Mouse (Mus musculus): ENCODE results near the gene Hdac1. TPM values are rescaled to one million over a fixed set of nuclear protein-coding genes. Genes with fewer than 3 reads are reported as not detected.

Gene Hdac1
- polyA plus RNA-seq, 1 experiment from 2014 or later = 74.7 TPM

GRCm38 (mm10) chr4:129518519-129518918 lies 24.0 kb downstream of the Hdac1 start:
- Histone ChIP-seq H3K9ac (ENCODE audit: low read depth, low read length) (no peak overlapping the region), H3K27me3 (ENCODE audit: control insufficient read depth, insufficient read depth, low read depth, low read length) (no peaks in the 10 kb centered on the region), H3K36me3 (ENCODE audit: control insufficient read depth, insufficient read depth, low read length) (peaks cover 34% of the 10 kb centered on the region), H3K4me1 (ENCODE audit: control insufficient read depth, insufficient read depth, low read length) (peaks cover 10% of the 10 kb centered on the region), H3K27ac (ENCODE audit: low read length) (no peak overlapping the region), H3K4me3 (ENCODE audit: low read depth, low read length) (no peak overlapping the region), H3K9me3 (replicated peaks; ENCODE audit: control insufficient read depth, low read length, poor library complexity, severe bottlenecking) (no peaks in the 10 kb centered on the region), H3K4me2 (ENCODE audit: low read length) (no peak overlapping the region)
- 92% methylated on average over 8 of the region's 8 CpGs for WGBS
- ATAC-seq = no peak

- Histone ChIP-seq H3K4me3 (ENCODE audit: low read depth, low read length) (no peak overlapping the region), H3K4me2 (ENCODE audit: low read length) (no peak overlapping the region), H3K27ac (ENCODE audit: low read length) (no peak overlapping the region), H3K9ac (ENCODE audit: low read depth, low read length) (no peak overlapping the region), H3K9me3 (replicated peaks; ENCODE audit: control insufficient read depth, low read length, poor library complexity, severe bottlenecking) (no peaks in the 10 kb centered on the region), H3K4me1 (ENCODE audit: control insufficient read depth, insufficient read depth, low read length) (peaks cover 10% of the 10 kb centered on the region), H3K27me3 (ENCODE audit: control insufficient read depth, insufficient read depth, low read depth, low read length) (no peaks in the 10 kb centered on the region), H3K36me3 (ENCODE audit: control insufficient read depth, insufficient read depth, low read length) (peaks cover 22% of the 10 kb centered on the region)
- no peak for ATAC-seq
- WGBS = 57% methylated on average over 2 of the region's 2 CpGs
Measured at GRCm38 (mm10) chr4:129516925-129517324, 25.6 kb downstream of the Hdac1 start.

- ATAC-seq = peak; percentile 53; the same call in 1 of the 2 replicates
- Histone ChIP-seq H3K36me3 (ENCODE audit: control insufficient read depth, insufficient read depth, low read length) (peaks cover 12% of the 10 kb centered on the region), H3K4me1 (ENCODE audit: control insufficient read depth, insufficient read depth, low read length) (peaks cover 10% of the 10 kb centered on the region), H3K4me2 (ENCODE audit: low read length) (peak overlapping the region; percentile 87), H3K27me3 (ENCODE audit: control insufficient read depth, insufficient read depth, low read depth, low read length) (no peaks in the 10 kb centered on the region), H3K27ac (ENCODE audit: low read length) (peak overlapping the region; percentile 99), H3K9ac (ENCODE audit: low read depth, low read length) (peak overlapping the region; percentile 100), H3K4me3 (ENCODE audit: low read depth, low read length) (peak overlapping the region; percentile 100), H3K9me3 (replicated peaks; ENCODE audit: control insufficient read depth, low read length, poor library complexity, severe bottlenecking) (no peaks in the 10 kb centered on the region)
- 0% methylated on average over 31 of the region's 35 CpGs for WGBS
Measured at GRCm38 (mm10) chr4:129514300-129514898, 28.1 kb downstream of the Hdac1 start.

GRCm38 (mm10) chr4:129513891-129514290 lies 28.6 kb downstream of the Hdac1 start:
- 1% methylated on average over 25 of the region's 57 CpGs for WGBS
- peak overlapping the region; percentile 100 for H3K9ac ChIP-seq (ENCODE audit: low read depth, low read length)
- peak overlapping the region; percentile 87 for H3K4me2 ChIP-seq (ENCODE audit: low read length)
- no peaks in the 10 kb centered on the region for H3K9me3 ChIP-seq (replicated peaks; ENCODE audit: control insufficient read depth, low read length, poor library complexity, severe bottlenecking)
- H3K4me1 ChIP-seq (ENCODE audit: control insufficient read depth, insufficient read depth, low read length) = peaks cover 13% of the 10 kb centered on the region
- peaks cover 12% of the 10 kb centered on the region for H3K36me3 ChIP-seq (ENCODE audit: control insufficient read depth, insufficient read depth, low read length)
- H3K27me3 ChIP-seq (ENCODE audit: control insufficient read depth, insufficient read depth, low read depth, low read length) = no peaks in the 10 kb centered on the region
- peak overlapping the region; percentile 99 for H3K27ac ChIP-seq (ENCODE audit: low read length)
- peak overlapping the region; percentile 100 for H3K4me3 ChIP-seq (ENCODE audit: low read depth, low read length)
- ATAC-seq = peak; percentile 27

GRCm38 (mm10) chr4:129513086-129513767 lies 29.3 kb downstream of the Hdac1 start, which contains the start of gene Marcksl1:
Gene Marcksl1 (plus strand): TSS chr4:129513581.
- peak; percentile 82 for ATAC-seq

GRCm38 (mm10) chr4:129511413-129512096 lies 31.0 kb downstream of the Hdac1 start:
- H3K9ac ChIP-seq (ENCODE audit: low read depth, low read length) = no peak overlapping the region
- H3K27ac ChIP-seq (ENCODE audit: low read length) = 0 out of 2 replicates have a peak overlapping the region, but pooled peaks have one; percentile 0
- no peak overlapping the region for H3K4me2 ChIP-seq (ENCODE audit: low read length)
- no peak for ATAC-seq
- WGBS = 15% methylated on average over 6 of the region's 6 CpGs
- H3K9me3 ChIP-seq (replicated peaks; ENCODE audit: control insufficient read depth, low read length, poor library complexity, severe bottlenecking) = no peaks in the 10 kb centered on the region
- peaks cover 2% of the 10 kb centered on the region for H3K36me3 ChIP-seq (ENCODE audit: control insufficient read depth, insufficient read depth, low read length)
- peaks cover 13% of the 10 kb centered on the region for H3K4me1 ChIP-seq (ENCODE audit: control insufficient read depth, insufficient read depth, low read length)
- H3K27me3 ChIP-seq (ENCODE audit: control insufficient read depth, insufficient read depth, low read depth, low read length) = no peaks in the 10 kb centered on the region
- H3K4me3 ChIP-seq (ENCODE audit: low read depth, low read length) = no peak overlapping the region

More at GRCm38 (mm10) chr4:129513086-129513767, 29.3 kb downstream of the Hdac1 start, which contains the start of gene Marcksl1:
- Histone ChIP-seq H3K4me1 (ENCODE audit: control insufficient read depth, insufficient read depth, low read length) (peaks cover 14% of the 10 kb centered on the region), H3K9me3 (replicated peaks; ENCODE audit: control insufficient read depth, low read length, poor library complexity, severe bottlenecking) (no peaks in the 10 kb centered on the region), H3K36me3 (ENCODE audit: control insufficient read depth, insufficient read depth, low read length) (peaks cover 12% of the 10 kb centered on the region), H3K4me3 (ENCODE audit: low read depth, low read length) (peak within 1 kb of the TSS; percentile 100), H3K4me2 (ENCODE audit: low read length) (peak within 1 kb of the TSS; percentile 87), H3K27me3 (ENCODE audit: control insufficient read depth, insufficient read depth, low read depth, low read length) (no peaks in the 10 kb centered on the region), H3K27ac (ENCODE audit: low read length) (peak within 1 kb of the TSS; percentile 99), H3K9ac (ENCODE audit: low read depth, low read length) (peak within 1 kb of the TSS; percentile 100)
- WGBS = 5% methylated on average over 45 of the region's 47 CpGs

GRCm38 (mm10) chr4:129510723-129511412 lies 31.6 kb downstream of the Hdac1 start:
- no peak overlapping the region for H3K27ac ChIP-seq (ENCODE audit: low read length)
- no peak for ATAC-seq
- no peaks in the 10 kb centered on the region for H3K9me3 ChIP-seq (replicated peaks; ENCODE audit: control insufficient read depth, low read length, poor library complexity, severe bottlenecking)

GRCm38 (mm10) chr4:129509650-129510049 lies 32.9 kb downstream of the Hdac1 start:
- Histone ChIP-seq H3K4me1 (ENCODE audit: control insufficient read depth, insufficient read depth, low read length) (peaks cover 4% of the 10 kb centered on the region; the same call in 1 of the 2 replicates), H3K9ac (ENCODE audit: low read depth, low read length) (no peak overlapping the region), H3K4me3 (ENCODE audit: low read depth, low read length) (no peak overlapping the region), H3K9me3 (replicated peaks; ENCODE audit: control insufficient read depth, low read length, poor library complexity, severe bottlenecking) (no peaks in the 10 kb centered on the region), H3K4me2 (ENCODE audit: low read length) (no peak overlapping the region), H3K36me3 (ENCODE audit: control insufficient read depth, insufficient read depth, low read length) (no peaks in the 10 kb centered on the region), H3K27me3 (ENCODE audit: control insufficient read depth, insufficient read depth, low read depth, low read length) (no peaks in the 10 kb centered on the region), H3K27ac (ENCODE audit: low read length) (no peak overlapping the region)
- WGBS = 52% methylated on average over 3 of the region's 3 CpGs
- ATAC-seq = no peak

More at GRCm38 (mm10) chr4:129510723-129511412, 31.6 kb downstream of the Hdac1 start:
- no peak overlapping the region for H3K9ac ChIP-seq (ENCODE audit: low read depth, low read length)
- WGBS = 39% methylated on average over 6 of the region's 6 CpGs
- H3K4me3 ChIP-seq (ENCODE audit: low read depth, low read length) = no peak overlapping the region
- H3K36me3 ChIP-seq (ENCODE audit: control insufficient read depth, insufficient read depth, low read length) = no peaks in the 10 kb centered on the region; the same call in 1 of the 2 replicates
- peaks cover 11% of the 10 kb centered on the region for H3K4me1 ChIP-seq (ENCODE audit: control insufficient read depth, insufficient read depth, low read length)
- no peak overlapping the region for H3K4me2 ChIP-seq (ENCODE audit: low read length)
- H3K27me3 ChIP-seq (ENCODE audit: control insufficient read depth, insufficient read depth, low read depth, low read length) = no peaks in the 10 kb centered on the region

Measured in midbrain, embryonic 16.5 days (tissue).